Mouse (Mus musculus) liver, postnatal 0 days (tissue): ENCODE measurements around the gene Cdpf1.

Source experiments
- CTCF ChIP-seq: sonication (generic); IDR thresholded peaks from 2 replicates; pipeline ENCODE4 v1.5.1; 2016; ENCODE audit warnings: antibody characterized with exemption, low read depth
- EP300 ChIP-seq: IDR thresholded peaks from 2 replicates; pipeline ENCODE4 v1.6.1; 2016; ENCODE audit warnings: antibody characterized with exemption, low read depth, mild to moderate bottlenecking

DNA sequence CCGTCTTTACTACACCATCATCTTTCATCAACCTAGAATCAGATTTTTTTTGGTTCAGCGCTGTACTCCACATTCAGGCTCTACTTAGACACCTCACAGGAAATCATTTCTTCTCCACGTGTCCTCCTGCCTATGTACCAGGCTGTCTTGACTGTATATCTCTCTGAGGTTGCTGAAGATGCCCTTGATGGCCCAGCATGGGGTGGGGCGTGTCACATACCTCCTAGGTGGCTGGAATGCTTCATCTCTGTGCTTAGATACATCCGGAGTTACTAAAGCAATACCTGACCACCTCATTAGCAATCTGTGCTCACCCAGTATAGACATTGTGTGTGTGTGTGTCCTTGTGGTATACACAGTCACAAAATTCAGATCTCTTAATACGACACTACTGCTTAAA lies 16.0 kb downstream of the Cdpf1 start:
- no peak for TF ChIP-seq EP300
- TF ChIP-seq CTCF, result no peak
